Mouse (Mus musculus) T-helper 17 cell (primary cell): ENCODE data around the gene Kcp.

Experiments
- in situ Hi-C, 2 experiments: fragments of 300-600 bp; cut with MboI, MseI; formaldehyde crosslinking; loops; 1 replicate in 1 of 2; 2 replicates in 1 of 2; pipeline ENCODE4 v1.15.1; 2025; ENCODE audit warnings: high pct_unique_total_duplicates in 2 of 2

Gene Kcp

GRCm38 (mm10) chr6:29507447-29508309, at the start of gene Kcp:
TSS of gene Kcp (minus strand) at chr6:29507952.
- in situ Hi-C loops, result no loop called here

- in situ Hi-C loops, result no loop called here
These were observed 49.4 kb upstream of the Kcp start for GRCm38 (mm10) chr6:29557112-29557511.

DNA sequence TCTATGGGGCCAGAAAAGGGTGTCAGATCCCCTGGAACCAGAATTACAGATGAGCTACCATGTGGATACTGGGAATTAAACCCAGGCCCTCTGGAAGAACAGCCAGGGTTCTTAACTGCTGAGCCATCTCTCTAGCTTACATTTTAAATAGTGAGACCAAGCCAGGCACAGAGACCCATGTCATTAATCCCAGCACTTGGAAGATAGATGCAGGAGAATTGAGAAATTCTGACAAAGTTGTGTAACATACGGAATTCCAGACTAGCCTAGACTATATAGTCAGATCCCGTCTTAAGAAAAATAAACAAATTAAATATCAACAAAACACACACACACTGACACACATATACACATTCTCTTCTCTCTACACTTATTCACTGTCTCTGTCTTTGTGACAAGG, 44.8 kb upstream of the Kcp start:
- in situ Hi-C loops, result no loop called here

GRCm38 (mm10) chr6:29548086-29548485, 40.3 kb upstream of the Kcp start:
- in situ Hi-C loops, result no loop called here

- in situ Hi-C loops, result no loop called here
These were observed 39.8 kb upstream of the Kcp start for GRCm38 (mm10) chr6:29547582-29547981.

GRCm38 (mm10) chr6:29545611-29546010, 37.9 kb upstream of the Kcp start:
- in situ Hi-C loops, result no loop called here

DNA sequence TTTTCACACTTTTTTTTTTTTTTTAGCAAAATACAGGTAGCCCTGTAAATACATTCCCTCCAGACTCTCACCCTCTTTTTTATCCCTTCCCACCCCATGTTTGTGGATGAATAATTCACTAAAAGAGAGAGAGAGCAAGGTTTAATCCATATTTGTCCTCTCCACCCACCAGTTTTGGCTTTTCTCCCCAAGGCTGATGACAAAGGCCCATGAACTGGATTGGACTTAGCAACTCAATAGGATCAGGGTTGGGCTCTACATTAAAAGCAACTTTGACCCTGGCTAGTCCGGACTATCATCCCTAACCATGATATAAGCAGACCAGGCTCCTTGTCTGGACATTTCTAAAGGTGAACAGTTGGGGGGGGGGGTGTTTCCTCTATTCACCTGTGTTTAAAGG, 33.2 kb upstream of the Kcp start:
- in situ Hi-C loops, result no loop called here

DNA sequence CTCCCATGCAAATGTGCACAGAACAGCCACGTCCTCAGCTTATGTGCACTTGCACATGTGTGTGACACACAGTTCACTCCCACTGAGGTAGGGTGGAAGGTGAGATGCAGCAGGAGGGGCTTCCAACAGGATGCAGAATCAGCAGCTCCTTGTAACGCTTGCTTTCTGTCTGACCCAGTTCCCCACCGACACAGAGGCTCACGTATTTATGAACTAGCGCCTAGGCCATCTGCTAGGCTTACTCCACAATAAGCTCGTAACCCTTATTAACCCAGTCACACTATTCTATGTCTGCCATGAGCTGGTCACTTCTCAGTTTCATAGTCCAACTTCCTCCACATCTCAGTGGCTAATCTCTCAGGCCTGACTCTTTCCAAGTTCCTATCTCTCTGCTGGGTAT, 32.5 kb upstream of the Kcp start:
- in situ Hi-C loops, result no loop called here

- in situ Hi-C loops, result no loop called here
These were observed 31.8 kb upstream of the Kcp start for GRCm38 (mm10) chr6:29539502-29539901.

DNA sequence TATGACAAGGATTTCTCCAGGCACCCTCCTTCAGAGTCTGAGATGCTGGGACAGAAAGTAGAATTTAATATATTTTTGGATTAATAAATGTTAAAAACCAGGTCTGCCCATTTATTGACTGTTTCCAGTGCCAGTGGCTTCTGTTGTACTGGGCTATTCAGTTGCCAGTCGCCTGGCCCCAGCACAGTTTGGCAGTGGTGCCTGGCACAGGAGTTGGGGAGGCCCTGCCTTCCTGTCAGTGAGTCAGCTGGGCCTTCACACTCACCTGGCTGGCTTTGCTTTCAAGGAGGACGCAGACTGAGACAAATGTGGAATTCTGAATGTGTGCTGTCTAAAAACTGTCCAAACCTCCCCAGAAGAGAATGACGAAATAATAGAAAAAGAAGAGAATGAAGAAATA, 29.5 kb upstream of the Kcp start:
- in situ Hi-C loops, result no loop called here

DNA sequence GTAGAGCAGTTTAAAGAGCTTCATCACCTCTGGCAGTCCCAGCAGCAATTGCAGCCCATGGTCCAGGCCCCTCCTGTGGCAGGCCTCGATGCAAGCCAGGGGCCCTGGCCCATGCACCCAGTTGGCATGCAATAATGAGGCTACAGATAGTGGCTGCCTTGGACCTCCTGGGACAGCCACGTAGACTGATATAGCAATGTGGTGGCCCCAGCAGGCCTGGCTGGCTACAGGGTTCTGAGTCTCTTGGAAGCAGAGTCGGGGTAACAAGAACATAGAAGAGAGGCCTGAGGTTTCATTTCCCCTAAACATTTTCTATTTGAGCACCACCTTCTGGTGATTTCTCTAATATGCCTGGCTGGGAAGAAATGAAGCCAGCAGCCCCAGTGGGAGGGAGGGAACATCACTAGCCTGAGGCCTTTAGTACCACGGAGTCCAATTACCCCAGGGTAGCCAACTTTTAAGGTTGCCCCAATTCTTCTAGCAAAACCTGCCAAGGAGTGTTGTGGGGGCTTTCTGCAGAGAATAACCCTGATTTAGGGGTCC, 29.0 kb upstream of the Kcp start:
- in situ Hi-C loops, result no loop called here

DNA sequence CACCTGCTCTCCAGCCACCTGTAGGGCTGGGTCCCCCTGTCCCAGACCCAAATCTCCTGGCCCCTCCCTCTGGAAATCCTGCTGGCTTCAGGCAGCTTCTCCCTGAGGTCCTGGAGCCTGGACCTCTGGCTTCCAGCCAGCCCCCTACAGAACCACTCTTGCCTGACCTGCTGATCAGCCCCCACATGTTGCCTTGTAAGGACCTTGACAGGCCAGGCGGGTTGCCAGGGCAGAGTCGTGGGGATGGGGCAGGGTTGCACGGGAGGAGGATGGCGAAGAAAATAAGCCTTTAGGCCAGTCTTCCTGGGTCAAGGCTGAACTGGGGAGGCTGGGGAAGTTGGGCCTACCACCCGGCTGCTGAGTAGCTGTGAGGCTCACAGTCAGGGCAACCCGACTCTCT, 27.6 kb upstream of the Kcp start:
- in situ Hi-C loops, result no loop called here

GRCm38 (mm10) chr6:29530050-29530449, 22.3 kb upstream of the Kcp start:
- in situ Hi-C loops, result no loop called here

DNA sequence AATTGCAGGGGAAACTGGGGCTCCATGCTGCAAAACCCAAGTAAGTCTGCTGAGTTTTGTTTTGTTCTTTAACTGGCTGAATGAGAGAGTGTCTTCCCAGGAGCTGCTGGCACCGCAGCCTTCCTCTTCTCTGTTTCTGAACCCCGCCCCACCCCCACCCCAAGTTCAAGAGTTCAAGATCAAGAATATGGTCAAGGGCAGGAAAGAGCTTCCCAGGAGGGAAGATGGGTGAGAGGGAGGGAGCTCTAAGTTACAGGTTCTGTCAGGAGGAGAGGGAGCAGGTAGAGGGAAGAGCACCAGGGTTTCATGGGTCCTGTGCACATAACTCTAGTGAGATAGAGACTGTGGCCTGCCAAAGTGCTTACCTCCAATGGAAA, 21.7 kb upstream of the Kcp start:
- in situ Hi-C loops, result no loop called here

DNA sequence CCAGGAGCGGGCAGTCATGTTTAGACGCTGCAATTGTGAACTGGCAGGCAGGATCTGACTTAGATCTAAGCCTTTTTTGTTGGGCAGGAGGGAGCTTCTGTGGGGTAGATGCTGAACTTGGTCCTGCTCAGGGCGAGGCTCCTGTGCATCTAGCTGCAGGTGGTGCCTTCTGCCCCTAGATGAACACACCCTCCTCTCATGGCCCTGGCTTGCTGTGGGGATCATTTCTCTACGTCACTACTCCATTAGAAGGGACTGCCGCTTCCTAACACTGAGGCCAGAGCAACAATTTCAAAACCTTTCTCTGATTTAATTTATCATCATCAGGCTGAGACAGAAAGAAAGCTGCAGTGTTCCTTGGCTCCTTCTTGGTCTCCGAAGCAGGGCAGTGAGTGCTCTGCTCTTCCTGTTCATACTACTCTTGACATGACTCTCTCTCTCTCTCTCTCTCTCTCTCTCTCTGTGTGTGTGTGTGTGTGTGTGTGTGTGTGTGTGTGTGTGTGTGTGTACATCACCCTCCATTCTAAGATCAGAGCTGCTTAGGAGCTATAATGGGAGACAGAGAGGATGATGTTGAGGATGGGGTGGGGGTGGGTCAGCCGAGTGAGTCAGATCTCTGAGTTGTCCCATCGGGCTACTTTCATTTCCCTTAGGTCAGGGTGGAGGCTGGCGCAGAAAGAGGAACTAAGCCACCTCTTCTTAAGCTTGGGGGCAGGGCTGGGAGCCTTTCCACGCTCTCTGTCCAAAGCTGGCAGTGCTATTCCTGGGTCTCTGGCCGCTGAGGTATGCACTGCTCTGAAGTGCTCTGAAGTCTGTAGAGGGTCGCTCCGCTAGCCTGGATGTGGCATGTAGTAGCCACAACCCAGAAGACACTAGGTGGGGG, 21.1 kb upstream of the Kcp start:
- in situ Hi-C loops, result no loop called here

DNA sequence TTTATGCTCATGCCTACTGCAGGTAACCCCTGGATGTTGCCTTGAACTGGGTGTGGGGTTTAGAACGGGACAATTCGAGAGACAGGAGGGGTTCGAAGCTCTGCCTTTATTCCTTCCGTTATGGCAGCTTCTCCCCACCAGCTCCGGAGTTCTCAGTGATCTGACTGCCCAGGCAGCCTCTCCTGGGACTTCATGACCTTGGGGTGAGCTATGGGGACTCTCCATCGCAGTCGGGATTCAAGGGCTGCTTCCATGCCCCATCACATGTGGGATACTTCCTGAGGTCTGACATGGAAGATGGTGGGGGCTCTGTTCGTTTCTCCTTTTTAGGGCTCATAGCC, 20.4 kb upstream of the Kcp start:
- in situ Hi-C loops, result no loop called here

GRCm38 (mm10) chr6:29527361-29528164, 19.8 kb upstream of the Kcp start:
- in situ Hi-C loops, result no loop called here

- in situ Hi-C loops, result no loop called here
These were observed 18.8 kb upstream of the Kcp start, which contains the start of gene Irf5 for GRCm38 (mm10) chr6:29526281-29527251. TSS of gene Irf5 (plus strand) at chr6:29526625.

GRCm38 (mm10) chr6:29525256-29525655, 17.5 kb upstream of the Kcp start:
- in situ Hi-C loops, result no loop called here

- in situ Hi-C loops, result no loop called here
These were observed 16.3 kb upstream of the Kcp start for GRCm38 (mm10) chr6:29524034-29524489.
